In the genomic region with DNA sequence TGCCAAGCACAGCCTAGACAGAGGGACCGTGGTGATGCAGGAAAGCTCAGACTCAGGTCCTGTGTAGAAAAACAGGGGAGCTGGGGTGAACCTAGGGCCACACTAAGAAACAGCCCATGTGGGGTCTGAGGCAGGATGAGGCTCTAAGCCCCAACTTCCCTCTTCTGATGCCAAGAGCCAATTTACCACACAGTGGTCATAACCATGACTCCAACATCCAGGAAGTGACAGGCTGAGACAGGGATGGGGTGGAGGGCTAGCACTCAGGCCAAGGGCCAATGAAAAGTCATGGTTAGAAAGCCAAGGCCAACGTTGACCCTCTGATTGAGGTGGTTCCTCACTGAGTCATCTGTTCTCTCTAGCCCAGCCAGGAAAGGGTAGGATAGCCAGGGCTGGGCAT, we compare ENCODE assay signal across 29 mouse cellular contexts. TPM values are rescaled to one million over a fixed set of nuclear protein-coding genes. Genes with fewer than 3 reads are reported as not detected.
DNase-seq lines count a peak whose midpoint lies in the region; ATAC-seq lines count a peak whose summit lies in the region.
"Had no signal": no experiment of that assay in that cellular context is flagged by ENCODE, and none has a peak within 500 bp of the region (broad histone marks: within the 10 kb centered on the region; RNA-seq: fewer than 3 reads in every experiment).

No protein-coding gene starts in this region.

- peaks cover 39% of the 10 kb centered on the region; the same call in 1 of the 2 replicates for H3K79me2 ChIP-seq in macrophage (ENCODE audit: inconsistent target)

- H3K9me3 ChIP-seq in hindbrain, embryonic 12.5 days (replicated peaks) = no peaks in the 10 kb centered on the region
- H3K9me3 ChIP-seq: embryonic facial prominence, embryonic 13.5 days; forebrain, embryonic 10.5 days; forebrain, embryonic 15.5 days; heart, embryonic 13.5 days; hindbrain, embryonic 13.5 days; kidney, embryonic 15.5 days had no signal

- no peak for ATAC-seq in hindbrain, embryonic 12.5 days (ENCODE audit: low FRiP score)
- ATAC-seq: forebrain, embryonic 15.5 days had no signal

- H3K4me2 ChIP-seq in hindbrain, embryonic 12.5 days (replicated peaks) = no peak overlapping the region
- H3K4me2 ChIP-seq: embryonic facial prominence, embryonic 13.5 days; forebrain, embryonic 15.5 days; heart, embryonic 13.5 days; hindbrain, embryonic 13.5 days; kidney, embryonic 15.5 days had no signal

- peak overlapping the region; percentile 97 for H3K27ac ChIP-seq in macrophage
- H3K27ac ChIP-seq in hindbrain, embryonic 12.5 days = no peak overlapping the region
- H3K27ac ChIP-seq: embryonic facial prominence, embryonic 13.5 days; forebrain, embryonic 10.5 days; forebrain, embryonic 15.5 days; gastrocnemius, adult 2 months; heart, embryonic 13.5 days; hindbrain, embryonic 13.5 days; kidney, embryonic 15.5 days; liver, embryonic 14.5 days; stomach, postnatal 0 days had no signal

- no peaks in the 10 kb centered on the region for H3K4me1 ChIP-seq in hindbrain, embryonic 12.5 days
- H3K4me1 ChIP-seq: forebrain, embryonic 15.5 days; hindbrain, embryonic 13.5 days had no signal

- 3% methylated on average over 2 of the region's 2 CpGs for WGBS in macrophage (ENCODE audit: missing documents)
- 97% methylated on average over 2 of the region's 2 CpGs for WGBS in hindbrain, embryonic 12.5 days

- peaks cover 25% of the 10 kb centered on the region; the same call in 1 of the 2 replicates for H3K36me3 ChIP-seq in macrophage (ENCODE audit: inconsistent target)
- H3K36me3 ChIP-seq in hindbrain, embryonic 12.5 days = no peaks in the 10 kb centered on the region
- H3K36me3 ChIP-seq: embryonic facial prominence, embryonic 13.5 days; forebrain, embryonic 10.5 days; forebrain, embryonic 15.5 days; heart, embryonic 13.5 days; hindbrain, embryonic 13.5 days; kidney, embryonic 15.5 days had no signal

- H3K4me3 ChIP-seq in macrophage (ENCODE audit: inconsistent target) = no peak overlapping the region
- no peak overlapping the region for H3K4me3 ChIP-seq in hindbrain, embryonic 12.5 days
- H3K4me3 ChIP-seq: embryonic facial prominence, embryonic 13.5 days; forebrain, embryonic 10.5 days; forebrain, embryonic 15.5 days; gastrocnemius, adult 2 months; heart, embryonic 13.5 days; hindbrain, embryonic 13.5 days; kidney, embryonic 15.5 days had no signal

- H3K9ac ChIP-seq in hindbrain, embryonic 12.5 days = no peak overlapping the region
- H3K9ac ChIP-seq: embryonic facial prominence, embryonic 13.5 days; forebrain, embryonic 15.5 days; heart, embryonic 13.5 days; hindbrain, embryonic 13.5 days; kidney, embryonic 15.5 days; liver, embryonic 14.5 days had no signal

- DNase-seq in layer of hippocampus, adult 9-11 months = peak; percentile 44
- no peak for DNase-seq in layer of hippocampus, postnatal 36 days
- peak; percentile 17 for DNase-seq in thymus, postnatal 4 days
- DNase-seq in thymus, postnatal 10 days (ENCODE audit: low spot score in 2 of 2) = no peak
- DNase-seq in Muller cell, postnatal 12 days (ENCODE audit: inconsistent ontology term) = no peak
- DNase-seq: adrenal gland, postnatal 10 days; B cell, adult 2 months; cerebellum, adult 11 months; cerebellum, adult 9-10 months; gastrocnemius, adult 2 months; gastrocnemius, postnatal 36 days; heart, postnatal 10 days; kidney, adult 18-20 months; kidney, postnatal 25 days; liver; lung, adult 2 months; midbrain, embryonic 14.5 days; right cerebral cortex, postnatal 25 days; thymus, adult 18-20 months had no signal

- no peaks in the 10 kb centered on the region for H3K27me3 ChIP-seq in hindbrain, embryonic 12.5 days
- H3K27me3 ChIP-seq: embryonic facial prominence, embryonic 13.5 days; forebrain, embryonic 15.5 days; heart, embryonic 13.5 days; hindbrain, embryonic 13.5 days; kidney, embryonic 15.5 days had no signal

RNA-seq across cellular contexts. Expression of a gene that starts 37.6 kb away (rescaled TPM):
- total RNA-seq in layer of hippocampus, postnatal 36 days (2021) = 10 to 100 TPM; 44.3 to 47.8 TPM
- 100 to 1,000 TPM in 5 of 26 experiments, 10 to 100 TPM in 21; 21.3 to 162 (median 50.2) TPM for total RNA-seq in macrophage (2018; cell fraction: chromatin; rRNA removed)
- total RNA-seq in macrophage (2018; cell fraction: cytosol; rRNA removed) = 100 to 1,000 TPM; 149 to 501 (median 221) TPM
- 100 to 1,000 TPM in 3 of 26 experiments, 10 to 100 TPM in 23; 24.5 to 128 (median 54.6) TPM for total RNA-seq in macrophage (2018; cell fraction: nucleus; rRNA removed)
- 269 to 404 TPM (median 315 TPM) in 3 replicates for polyA plus RNA-seq in macrophage (2018)
- 13.5 and 16.7 TPM in 2 replicates for polyA plus RNA-seq in hindbrain, embryonic 12.5 days (2016; fragmentation: Nextera tagmentation; extraction: Ambion mirVana)

Comparison
In these comparisons a context has a peak if more than half of its experiments do, and no peak if none do; other contexts are left out.
1. DNase-seq: peak in layer of hippocampus, adult 9-11 months (single experiment) and thymus, postnatal 4 days (single experiment); none in layer of hippocampus, postnatal 36 days (0 of 2), thymus, postnatal 10 days (0 of 2) and Muller cell, postnatal 12 days (single experiment).
2. RNA of a gene that starts 37.6 kb away (polyA plus RNA-seq): 269 to 404 TPM in macrophage; 13.5 to 16.7 TPM in hindbrain, embryonic 12.5 days; every median in the first group is over 10 times any median in the second.